Mouse (Mus musculus) kidney, adult 18-20 months (tissue): ENCODE measurements around the gene Exoc4.

Experiments used
- DNase-seq: peaks from one replicate; pipeline ENCODE4 v3.0.0; 2021

Exoc4 gene

GRCm38 (mm10) chr6:33484568-33484967, 235.7 kb downstream of the Exoc4 start:
- no peak for DNase-seq

GRCm38 (mm10) chr6:33489788-33490187, 240.9 kb downstream of the Exoc4 start:
- DNase-seq, result no peak

- DNase-seq, result no peak
Measured at GRCm38 (mm10) chr6:33496141-33496855, 247.4 kb downstream of the Exoc4 start.

- no peak for DNase-seq
Measured at GRCm38 (mm10) chr6:33497348-33497747, 248.5 kb downstream of the Exoc4 start.

- no peak for DNase-seq
Measured at GRCm38 (mm10) chr6:33502388-33502787, 253.5 kb downstream of the Exoc4 start.

GRCm38 (mm10) chr6:33503381-33503780, 254.5 kb downstream of the Exoc4 start:
- DNase-seq, result no peak

GRCm38 (mm10) chr6:33507134-33507533, 258.2 kb downstream of the Exoc4 start:
- DNase-seq, result no peak

- no peak for DNase-seq
Measured at GRCm38 (mm10) chr6:33515391-33515790, 266.5 kb downstream of the Exoc4 start.

GRCm38 (mm10) chr6:33516798-33517197, 267.9 kb downstream of the Exoc4 start:
- DNase-seq, result no peak

GRCm38 (mm10) chr6:33517890-33518410, 269.1 kb downstream of the Exoc4 start:
- DNase-seq, result no peak

- no peak for DNase-seq
Measured at GRCm38 (mm10) chr6:33525695-33526366, 276.9 kb downstream of the Exoc4 start.

GRCm38 (mm10) chr6:33540356-33540755, 291.5 kb downstream of the Exoc4 start:
- no peak for DNase-seq

- DNase-seq, result no peak
Measured at GRCm38 (mm10) chr6:33542712-33543111, 293.8 kb downstream of the Exoc4 start.

GRCm38 (mm10) chr6:33551934-33552333, 303.0 kb downstream of the Exoc4 start:
- no peak for DNase-seq

GRCm38 (mm10) chr6:33560925-33561324, 312.0 kb downstream of the Exoc4 start:
- DNase-seq, result no peak

- no peak for DNase-seq
Measured at GRCm38 (mm10) chr6:33561911-33562310, 313.0 kb downstream of the Exoc4 start.

- DNase-seq, result no peak
Measured at GRCm38 (mm10) chr6:33575947-33576346, 327.1 kb downstream of the Exoc4 start.

GRCm38 (mm10) chr6:33608469-33608868, 359.6 kb downstream of the Exoc4 start:
- DNase-seq, result no peak

- DNase-seq, result no peak
Measured at GRCm38 (mm10) chr6:33613978-33614377, 365.1 kb downstream of the Exoc4 start.

- no peak for DNase-seq
Measured at GRCm38 (mm10) chr6:33618590-33618989, 369.7 kb downstream of the Exoc4 start.

GRCm38 (mm10) chr6:33620701-33621100, 371.8 kb downstream of the Exoc4 start:
- DNase-seq, result no peak

- no peak for DNase-seq
Measured at GRCm38 (mm10) chr6:33625931-33626330, 377.0 kb downstream of the Exoc4 start.

GRCm38 (mm10) chr6:33631133-33631532, 382.2 kb downstream of the Exoc4 start:
- DNase-seq, result no peak

- no peak for DNase-seq
Measured at GRCm38 (mm10) chr6:33637192-33637591, 388.3 kb downstream of the Exoc4 start.
